Mouse (Mus musculus): ENCODE results near the gene Grb10.

Gene Grb10

DNA sequence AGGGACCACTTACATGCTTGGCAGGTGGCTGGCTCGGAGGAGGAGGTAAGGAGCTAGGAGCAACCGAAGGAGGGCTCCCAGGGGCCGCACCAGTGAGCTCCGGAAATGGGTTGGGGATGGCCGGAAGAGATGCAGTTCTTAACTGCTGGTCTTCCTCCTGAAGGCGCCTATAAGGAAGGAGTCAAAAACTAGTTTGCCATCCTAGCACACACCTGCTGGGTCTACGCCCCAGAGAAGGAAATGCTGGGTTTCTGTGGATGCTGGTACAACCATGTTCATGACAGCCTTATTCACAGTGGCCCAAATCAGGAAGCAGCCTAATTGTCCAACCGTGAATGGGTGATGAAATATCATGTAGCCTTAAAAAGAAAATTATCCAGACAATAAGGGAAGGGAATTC is 71.0 kb downstream of the Grb10 start:
- no peak for DNase-seq

DNA sequence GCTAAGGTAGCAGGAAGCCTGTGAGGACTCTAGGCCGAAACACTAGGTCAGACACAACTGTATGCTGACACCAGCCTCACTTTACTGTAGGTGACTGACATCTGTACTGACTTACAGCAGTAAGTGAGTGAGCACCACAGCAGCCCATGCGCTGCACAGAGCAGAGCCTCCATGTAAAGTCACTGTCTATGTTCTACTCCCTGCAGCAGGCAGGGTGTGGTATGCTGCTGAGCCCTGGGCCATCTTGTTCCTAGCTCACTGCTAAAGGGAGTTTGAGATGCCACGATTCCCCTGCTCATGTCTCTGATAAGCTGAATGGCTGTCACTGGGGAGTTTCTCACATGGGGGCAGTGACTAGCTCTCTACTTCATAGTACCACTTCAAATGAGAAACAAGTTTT is 72.3 kb downstream of the Grb10 start:
- DNase-seq, result no peak

DNA sequence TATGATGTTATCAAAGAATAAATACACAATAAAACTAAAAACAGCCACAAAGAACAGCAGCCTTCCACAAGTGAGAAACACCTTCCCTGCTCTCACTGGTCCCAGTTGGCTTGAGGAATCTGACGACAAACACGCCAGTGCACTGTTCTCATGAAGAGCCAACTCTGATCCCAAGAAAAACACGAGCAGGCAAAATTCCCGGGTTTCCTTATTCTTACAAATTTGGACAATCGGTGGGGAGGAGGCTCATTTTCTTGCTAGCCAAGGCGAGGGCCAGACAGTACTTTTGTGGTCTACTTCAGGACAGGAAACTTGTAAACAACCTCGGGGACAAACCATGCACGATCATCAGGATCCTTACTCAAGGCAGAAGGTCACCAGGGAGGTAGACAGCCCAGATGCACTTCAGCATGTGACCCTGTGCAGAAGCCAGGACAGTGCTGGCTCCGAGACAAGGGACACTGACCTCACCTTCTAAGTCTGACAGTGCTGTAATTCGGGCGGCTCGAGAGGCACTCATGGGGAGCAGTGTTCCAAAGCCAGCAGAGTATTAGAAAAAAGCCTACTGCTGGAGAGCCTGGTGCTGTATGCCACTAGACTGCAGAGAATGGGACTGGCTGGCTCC is 72.9 kb downstream of the Grb10 start:
- DNase-seq, result no peak

DNA sequence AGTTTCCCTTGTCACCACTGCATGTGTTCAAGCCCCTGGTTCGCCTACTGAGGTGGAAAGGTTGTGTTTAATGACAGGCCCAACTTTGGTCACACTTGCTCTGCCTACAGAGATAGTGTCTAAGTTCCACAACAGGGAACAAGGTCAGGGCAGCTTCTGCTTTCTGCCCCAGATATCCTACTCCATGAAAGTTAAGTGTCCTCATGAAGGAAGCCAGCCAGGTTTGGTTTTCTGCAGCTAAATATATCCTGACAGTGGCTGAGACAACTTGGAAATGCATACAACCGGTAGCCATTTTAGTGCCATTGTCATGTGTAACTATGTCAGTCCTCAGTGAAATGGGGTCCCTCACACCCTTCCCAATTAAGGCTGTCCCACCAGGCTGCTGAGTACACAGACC is 73.8 kb downstream of the Grb10 start:
- no peak for DNase-seq

DNA sequence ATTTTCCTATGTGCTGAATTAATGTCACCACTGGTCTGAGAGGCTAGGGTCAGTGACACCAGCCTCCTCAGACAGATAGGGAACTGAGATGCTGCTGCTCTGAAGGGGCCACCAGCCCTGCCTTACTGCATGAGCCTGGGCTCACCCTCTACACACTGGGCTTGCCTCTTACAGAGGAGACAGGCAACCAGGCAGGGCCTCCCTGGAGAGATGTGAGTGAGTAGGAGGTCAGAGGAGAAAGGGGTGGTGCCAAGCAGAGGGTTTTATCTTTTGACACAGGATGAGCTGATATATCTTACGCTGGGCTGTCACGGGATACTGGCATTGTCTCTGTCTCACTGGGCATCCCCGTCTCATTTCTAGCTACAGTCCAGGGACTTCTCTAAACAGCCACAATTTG is 74.9 kb downstream of the Grb10 start:
- no peak for DNase-seq

DNA sequence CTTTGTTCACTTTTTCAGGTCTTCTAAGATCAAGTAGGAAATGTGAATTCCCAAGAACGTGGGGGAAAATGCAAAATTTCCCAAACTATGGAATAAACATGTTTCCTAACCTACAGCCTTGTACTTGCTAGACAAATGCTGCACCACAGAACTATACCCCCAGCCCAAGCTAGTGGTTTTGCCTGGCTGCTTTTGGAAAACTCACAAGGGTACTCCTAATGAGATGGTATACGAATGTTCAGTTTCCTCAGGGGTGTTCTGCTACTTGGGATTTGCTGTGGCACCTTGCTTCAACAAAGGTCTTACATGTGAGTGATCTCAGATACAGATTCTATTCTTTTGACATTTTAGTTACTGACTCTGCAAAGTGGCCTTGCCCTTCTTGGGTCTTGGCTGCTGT is 75.4 kb downstream of the Grb10 start:
- no peak for DNase-seq

DNA sequence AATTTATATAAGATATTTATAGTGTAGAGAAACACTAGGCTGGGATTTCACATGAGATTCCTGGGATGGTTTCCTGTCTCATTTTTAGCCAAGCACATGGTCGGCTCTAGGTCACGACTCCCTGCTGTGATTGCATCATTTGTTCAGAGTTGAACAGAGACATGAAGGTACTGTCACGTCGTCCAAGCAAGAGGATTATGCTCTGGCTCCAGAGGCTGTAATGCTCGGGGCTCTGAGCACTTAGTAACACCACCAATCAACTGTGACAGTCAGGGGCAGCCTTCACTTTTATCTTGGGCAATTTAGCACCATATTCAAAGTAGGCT is 75.9 kb downstream of the Grb10 start:
- no peak for DNase-seq

DNA sequence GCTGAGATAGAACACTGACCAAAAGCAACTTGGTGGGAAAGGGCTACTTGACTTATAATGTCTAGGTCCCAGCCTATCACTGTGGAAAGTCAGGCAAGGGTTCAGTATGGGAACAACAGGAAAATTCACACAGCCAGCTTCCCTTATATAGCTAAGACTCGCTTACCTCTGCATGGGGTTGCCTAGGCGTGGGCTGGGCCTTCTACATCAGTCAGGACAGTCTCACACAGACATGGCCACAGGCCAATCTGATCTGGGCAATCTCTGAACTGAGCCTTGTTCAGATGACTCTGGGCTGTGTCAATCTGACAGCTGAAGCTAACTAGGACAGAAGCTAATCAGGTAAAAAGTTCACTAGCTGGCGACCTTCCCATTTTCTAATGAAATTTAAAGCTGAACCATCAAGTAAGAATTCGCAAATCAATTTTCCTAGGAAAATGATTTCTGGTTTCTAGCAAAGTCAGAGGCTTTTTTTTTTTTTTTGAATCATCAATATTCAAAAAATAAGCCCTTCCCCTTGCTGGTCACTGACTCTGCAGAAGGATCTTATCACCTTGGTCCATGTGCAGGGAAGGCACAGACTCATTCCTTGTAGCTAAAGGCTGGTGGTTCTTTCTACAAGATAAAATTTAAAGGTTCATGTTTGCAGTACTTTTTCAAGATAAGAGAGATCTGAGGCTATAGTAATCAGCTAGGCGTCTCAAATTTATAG is 76.4 kb downstream of the Grb10 start:
- no peak for DNase-seq

DNA sequence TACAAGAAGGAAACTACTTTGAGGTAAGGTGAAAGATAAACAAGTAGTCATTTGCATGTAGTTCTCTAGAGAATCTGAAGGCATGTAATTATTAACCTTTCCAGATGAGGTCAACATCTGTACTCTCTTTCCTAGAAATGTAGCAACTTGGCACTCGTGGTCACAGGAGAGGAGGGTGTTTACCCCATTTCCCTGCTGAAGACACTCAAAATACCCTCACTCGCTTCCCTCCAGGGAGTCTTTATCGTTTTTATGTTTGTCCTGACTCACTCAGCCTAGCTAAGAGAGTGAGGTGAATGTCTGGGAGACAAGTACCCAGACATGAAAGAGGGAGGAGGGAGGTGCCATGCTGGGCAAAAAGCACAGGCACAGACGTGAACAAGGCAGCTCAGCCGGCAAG is 77.6 kb downstream of the Grb10 start:
- no peak for DNase-seq

DNA sequence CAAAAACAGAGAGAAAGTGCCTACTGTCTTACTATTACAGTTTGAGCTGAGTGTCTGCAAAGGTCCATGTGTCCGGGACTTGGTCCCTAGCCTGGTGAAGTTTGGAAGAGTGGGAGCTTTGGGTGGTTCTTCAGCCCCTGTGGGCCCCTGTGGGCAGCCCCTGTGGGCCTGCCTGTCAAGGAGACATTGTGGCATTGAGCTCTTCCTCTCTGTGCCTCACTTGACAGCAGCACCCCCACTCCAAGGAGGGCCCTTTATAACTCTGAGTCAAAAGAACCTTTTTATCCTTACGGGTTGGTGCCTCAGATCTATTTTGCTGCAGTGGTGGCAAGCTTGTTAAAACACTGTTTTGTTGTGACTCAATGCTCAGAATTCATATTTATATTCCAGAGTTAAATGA is 78.3 kb downstream of the Grb10 start:
- no peak for DNase-seq

DNA sequence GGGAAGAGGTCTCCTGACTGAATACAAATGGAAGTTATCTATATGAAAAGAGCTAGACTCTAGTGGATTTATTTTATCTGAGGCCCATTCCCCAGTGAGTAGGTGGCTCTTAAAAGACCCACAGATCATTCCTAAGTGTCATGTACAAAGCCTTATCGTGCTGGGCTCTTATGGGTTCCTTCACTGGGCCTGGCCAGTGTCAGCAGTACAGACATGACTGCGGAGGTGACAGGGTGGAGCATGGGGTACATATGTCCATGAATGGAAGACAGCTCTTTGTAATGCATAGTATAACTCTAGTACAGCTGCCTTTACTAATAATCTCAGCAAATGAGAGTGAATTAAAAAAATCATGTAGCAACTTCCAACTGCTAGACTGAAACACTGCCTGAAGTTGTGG is 80.0 kb downstream of the Grb10 start:
- DNase-seq, result no peak

DNA sequence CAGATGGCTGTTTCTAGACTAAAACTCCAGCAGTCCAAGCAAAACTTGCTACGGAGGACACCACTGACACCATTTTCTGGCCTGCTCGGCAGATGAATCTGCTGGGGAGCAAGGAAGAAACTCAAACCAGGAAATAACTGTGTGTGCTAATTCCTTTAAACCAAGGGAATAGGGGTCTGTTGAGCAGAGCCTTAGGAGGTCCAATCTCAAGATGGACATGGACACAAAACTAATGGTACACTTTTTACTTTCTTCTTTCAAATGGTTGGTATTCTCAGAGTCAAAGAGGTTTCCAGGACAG is 80.5 kb downstream of the Grb10 start:
- no peak for DNase-seq

DNA sequence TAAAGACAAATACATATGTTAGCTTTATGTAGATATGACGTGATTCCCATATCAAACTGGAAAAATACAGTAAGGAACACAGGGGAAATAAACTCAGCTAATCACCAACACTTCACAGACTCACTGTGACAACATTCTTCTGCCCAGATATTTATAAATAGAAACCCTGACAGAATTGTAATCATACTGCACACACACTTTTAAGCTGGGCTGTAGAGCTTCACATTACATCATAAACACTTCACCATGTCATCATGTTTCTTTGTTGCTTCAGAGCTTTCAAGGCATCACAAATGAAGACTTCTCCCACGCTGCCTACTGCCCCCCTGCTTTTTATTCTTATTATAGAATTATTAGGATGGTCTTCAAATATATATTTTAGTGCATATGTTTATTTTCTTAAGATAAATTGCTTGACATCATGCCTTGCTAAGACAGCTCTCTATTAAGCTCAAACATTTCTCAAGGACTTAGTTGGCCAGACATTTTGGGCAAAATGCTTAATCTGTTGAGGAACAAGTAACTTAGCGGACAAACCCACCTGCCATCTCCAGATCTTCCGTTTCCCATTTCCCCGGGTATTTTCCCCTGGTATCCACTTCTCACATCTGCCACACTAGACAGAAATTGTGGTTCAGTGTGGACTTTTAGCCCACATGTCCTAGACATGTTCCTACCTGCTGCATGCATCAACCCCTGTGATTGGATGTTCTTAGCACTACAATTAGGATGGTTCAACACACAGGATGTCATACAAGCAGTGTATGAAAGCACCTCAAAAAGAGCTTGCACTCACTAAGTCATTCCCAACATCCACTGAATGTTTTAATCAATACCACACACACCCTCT is 81.0 kb downstream of the Grb10 start:
- no peak for DNase-seq

DNA sequence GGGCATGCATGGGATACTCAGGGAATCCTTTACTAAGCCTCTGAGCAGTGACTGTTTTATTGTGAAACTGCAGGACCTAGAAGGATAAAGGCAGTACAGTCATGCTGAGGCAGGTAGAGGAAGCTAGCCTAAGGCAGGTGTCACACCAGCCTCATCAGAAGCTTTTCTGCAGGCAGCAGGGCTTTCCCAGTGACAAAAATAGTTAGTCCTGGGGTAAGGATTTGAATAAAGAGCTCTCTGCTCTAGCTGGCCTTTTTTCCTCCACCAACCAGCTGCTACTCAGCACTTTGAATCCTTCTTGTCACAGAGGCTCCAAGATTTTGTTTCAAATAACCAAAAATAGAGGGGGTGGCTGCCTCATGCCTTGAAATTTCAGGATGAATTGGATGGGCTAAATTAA is 82.7 kb downstream of the Grb10 start:
- DNase-seq, result no peak

DNA sequence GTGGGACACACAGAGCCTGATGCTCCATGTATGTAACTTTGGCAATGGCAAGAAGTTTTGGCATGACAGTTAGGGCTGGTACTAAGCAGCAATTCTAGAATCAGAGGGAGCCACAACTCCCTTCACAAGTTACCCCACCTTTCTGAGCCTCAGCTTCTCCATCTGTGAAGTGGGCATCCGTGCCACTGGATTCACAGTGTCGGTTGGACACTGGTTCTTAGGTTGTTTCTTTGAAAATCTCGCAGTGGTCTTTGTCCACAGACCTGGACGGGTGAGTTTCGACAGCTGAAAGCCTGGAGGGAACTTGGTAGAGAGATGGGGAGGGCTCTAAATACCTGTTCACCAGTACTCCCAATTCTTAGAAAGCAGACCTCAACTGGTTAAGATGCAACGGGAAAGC is 83.9 kb downstream of the Grb10 start:
- DNase-seq, result no peak

DNA sequence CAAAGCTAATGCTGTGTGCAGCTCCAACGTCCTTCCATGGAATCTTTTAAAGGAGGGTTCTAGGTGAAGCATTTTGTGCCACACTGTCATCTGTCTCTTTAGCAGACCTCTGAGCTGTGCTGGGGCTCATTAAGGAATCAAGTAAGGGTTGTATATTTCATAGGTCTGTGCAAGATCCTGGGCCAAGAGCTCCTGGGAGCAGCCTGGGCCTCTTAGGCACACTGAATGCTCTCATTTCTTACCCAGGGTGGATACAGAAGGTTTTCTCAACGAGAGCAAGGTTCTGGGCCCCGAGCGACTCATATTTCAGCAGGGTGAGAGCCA is 84.4 kb downstream of the Grb10 start:
- no peak for DNase-seq

DNA sequence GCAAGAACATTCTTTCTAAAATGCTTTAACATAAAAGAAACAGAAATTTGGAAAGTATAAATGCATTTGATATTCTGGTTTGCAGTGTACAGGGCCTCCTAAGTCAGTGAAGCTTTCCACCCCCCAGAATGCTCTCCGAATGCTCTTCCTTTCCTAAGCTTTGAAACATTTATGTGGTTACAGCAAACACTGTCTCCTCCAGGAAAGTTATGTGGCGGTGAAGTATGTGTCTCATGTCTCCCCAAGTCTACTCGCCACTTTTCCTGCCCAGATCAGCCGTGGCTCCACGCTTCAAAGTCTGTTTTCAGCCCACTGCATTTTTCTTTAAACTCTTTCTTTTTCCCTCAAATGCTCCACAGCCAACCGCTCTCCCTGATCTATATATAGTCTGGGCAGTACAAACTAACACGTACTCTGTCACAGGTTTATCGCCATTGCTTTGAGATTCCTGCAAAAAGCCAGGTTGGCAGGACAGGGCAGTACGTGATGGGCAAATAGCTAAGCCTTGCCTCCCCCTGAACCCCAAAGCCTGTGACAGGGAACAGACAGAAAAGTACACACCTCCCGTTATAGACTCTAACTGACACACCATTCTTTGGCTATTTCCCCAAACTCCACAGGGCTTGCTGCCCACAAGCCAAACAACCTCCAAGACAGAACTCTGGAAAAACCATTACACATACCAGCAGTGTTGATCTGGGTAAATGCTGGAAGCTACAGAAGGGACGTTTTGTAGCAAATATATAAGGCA is 84.9 kb downstream of the Grb10 start:
- no peak for DNase-seq

DNA sequence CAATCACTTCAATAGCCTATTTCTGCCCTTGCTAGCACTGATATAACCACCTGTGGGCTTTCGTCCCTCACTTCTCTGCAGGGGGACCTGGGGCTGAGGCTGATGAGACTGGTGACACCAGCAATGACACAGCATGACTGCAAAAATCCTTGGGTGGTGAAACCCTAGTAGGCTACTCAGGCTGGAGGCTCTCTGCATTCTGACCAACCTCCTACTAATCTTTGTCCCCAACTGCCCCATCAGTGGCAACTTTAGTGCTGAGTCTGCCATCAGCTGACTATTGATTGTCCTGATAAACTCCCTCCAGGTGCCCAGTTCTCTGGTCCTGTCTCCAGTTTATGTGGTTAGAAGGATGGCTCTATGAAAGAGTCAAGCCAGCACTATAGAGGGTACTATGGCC is 85.9 kb downstream of the Grb10 start:
- no peak for DNase-seq

DNA sequence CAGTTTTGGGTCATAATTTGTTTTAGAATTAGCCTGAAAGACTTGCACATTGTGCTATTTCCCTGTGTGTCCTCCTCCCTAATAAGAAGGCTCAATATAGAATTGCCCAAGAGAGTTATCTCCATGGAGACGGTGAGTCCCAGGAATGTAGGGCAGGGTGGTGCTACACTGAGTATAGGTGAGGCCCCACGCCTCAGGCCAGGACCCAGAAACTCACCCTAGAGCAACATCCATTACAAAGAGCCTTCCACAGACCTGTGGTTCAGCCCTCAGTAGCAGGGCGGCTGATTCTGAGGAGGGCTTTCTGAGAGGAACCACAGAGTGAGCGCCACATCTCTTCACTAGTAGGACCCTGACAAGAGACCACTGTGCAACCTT is 89.5 kb downstream of the Grb10 start:
- no peak for DNase-seq

DNA sequence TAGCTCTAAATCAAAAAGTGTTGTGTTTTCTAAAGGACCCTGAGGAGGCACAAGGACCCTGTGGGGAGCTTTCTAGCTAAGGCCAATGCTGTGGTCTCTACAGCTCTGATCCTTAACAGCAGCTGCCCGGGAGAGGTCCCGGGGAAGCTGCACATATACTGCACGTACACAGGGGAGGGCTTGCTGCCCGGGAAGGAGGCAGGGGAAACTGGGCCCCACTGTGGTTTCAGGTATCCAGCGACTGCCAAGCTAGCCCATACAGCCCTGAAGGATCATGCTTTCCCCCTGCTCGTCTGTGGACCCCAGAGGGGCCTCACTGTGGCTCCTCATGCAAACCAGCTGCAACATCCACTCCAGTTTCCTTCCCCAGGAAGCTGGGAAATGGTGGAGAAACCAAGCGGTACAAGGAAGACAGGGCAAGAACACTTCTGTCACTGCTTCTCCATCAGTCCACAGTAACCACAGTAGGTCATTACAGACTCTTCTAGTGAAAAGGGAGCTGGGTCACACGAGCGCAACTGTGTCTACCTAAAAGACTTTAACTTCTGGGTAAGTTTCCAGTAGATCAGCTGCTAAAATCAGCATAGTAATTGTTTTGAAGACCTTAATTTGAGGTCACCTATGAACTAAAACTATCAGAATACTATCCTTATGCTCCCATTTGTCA is 90.0 kb downstream of the Grb10 start:
- no peak for DNase-seq

DNA sequence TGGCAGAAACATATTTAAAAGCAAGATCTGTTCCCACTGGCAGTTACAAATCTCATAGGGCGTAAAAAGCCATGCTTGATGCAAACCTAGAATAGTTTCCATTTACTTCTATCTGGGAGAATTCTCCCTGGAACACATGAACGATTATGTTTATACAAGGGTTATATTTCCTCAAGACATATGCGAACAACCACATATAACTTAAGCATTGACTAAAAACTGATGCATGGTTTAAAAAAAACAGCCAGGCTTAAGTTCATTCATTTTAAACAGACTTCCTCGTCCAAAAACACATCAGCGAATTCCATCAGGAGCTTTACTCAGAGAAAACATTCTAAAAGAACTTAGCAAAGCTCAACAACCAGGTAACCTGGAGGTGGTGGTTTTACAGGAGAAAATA is 90.6 kb downstream of the Grb10 start:
- DNase-seq, result no peak

DNA sequence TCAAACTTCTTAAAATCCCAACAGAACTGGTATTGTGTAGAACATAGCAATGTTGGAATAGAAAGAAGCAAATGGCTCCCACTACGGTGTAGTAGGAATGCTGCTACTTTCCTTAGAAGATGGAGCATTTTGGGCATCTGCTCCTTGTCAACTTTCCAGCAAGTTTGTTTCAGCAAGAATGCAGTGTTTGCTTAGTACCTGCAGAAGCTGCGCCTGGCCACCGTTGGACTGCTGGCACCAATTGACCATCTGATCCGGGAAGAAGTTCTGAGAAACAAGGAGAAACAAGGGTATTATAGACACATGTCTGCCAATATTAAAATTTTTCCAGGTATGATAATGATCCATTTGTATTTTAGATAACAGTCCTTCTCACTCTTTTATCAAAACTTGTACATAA is 92.7 kb downstream of the Grb10 start:
- DNase-seq, result no peak

DNA sequence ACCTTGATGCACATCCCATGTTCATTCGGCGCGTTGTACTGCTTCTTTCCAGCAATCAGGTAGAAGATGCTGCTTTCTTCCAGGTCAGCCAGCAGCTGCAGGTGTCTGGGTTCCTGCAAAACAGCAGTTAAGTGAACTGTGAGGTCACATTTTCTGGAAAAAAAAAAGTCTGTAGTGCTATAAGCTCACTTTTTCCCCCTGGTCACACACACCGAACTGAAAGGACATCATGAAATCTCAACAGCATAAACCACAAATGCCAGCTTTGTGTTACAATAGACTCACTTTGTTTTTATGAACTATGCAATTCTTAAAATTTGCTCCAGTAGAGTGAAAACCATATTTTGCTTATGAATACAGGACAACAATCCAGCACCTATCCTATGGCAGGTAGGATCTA is 93.7 kb downstream of the Grb10 start:
- no peak for DNase-seq

DNA sequence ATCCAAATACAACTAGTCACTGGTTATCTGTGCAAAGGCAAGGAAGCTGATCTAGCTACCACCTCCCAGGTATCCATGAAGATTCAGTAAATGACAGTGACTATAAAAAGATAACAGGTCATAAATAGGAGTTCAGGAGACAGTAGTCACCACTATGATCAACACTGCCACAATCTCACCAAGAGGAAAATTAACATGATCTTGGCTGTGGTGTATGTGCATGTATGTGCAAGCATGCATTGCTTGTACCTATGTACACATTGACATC is 94.5 kb downstream of the Grb10 start:
- no peak for DNase-seq
